Mouse (Mus musculus) intestine, embryonic 15.5 days (tissue): ENCODE data around the gene Syt17. TPM values are rescaled to one million over a fixed set of nuclear protein-coding genes. Genes with fewer than 3 reads are reported as not detected.
"Not testable (repeated sequence)": the region's sequence is repeated elsewhere in the genome, so short reads cannot be mapped to it uniquely, and the experiment has no call there.

Source experiments
- ATAC-seq: fragments of 200-750 bp; cut with Nextera tagmentation; 2 replicates; pipeline ENCODE4 v1.8.0; 2017; ENCODE audit warnings: moderate TSS enrichment, moderate library complexity
- H3K27ac ChIP-seq: fragments of 300-500 bp; sonication (generic); 2 replicates; pipeline ENCODE4 v1.5.1; 2015; ENCODE audit warnings: mild to moderate bottlenecking, inconsistent platforms
- H3K27me3 ChIP-seq: fragments of 300-500 bp; sonication (generic); replicated peaks from 2 replicates; pipeline ENCODE4 v1.6.1; 2015; ENCODE audit warnings: inconsistent platforms
- H3K36me3 ChIP-seq: fragments of 300-500 bp; sonication (generic); 2 replicates; pipeline ENCODE4 v1.6.1; 2015; ENCODE audit warnings: inconsistent platforms
- H3K4me1 ChIP-seq: fragments of 300-500 bp; sonication (generic); replicated peaks from 2 replicates; pipeline ENCODE4 v1.6.1; 2015; ENCODE audit warnings: inconsistent platforms
- H3K4me2 ChIP-seq: fragments of 300-500 bp; sonication (generic); replicated peaks from 2 replicates; pipeline ENCODE4 v1.6.1; 2015; ENCODE audit warnings: mild to moderate bottlenecking, inconsistent platforms
- H3K4me3 ChIP-seq: fragments of 300-500 bp; sonication (generic); replicated peaks from 2 replicates; pipeline ENCODE4 v1.5.1; 2015; ENCODE audit warnings: inconsistent platforms
- H3K9ac ChIP-seq: fragments of 300-500 bp; sonication (generic); 2 replicates; pipeline ENCODE4 v1.6.1; 2015; ENCODE audit warnings: inconsistent platforms
- H3K9me3 ChIP-seq: fragments of 300-500 bp; sonication (generic); 2 replicates; pipeline ENCODE4 v1.6.1; 2016; ENCODE audit warnings: inconsistent platforms
- WGBS: fragments of 180-500 bp; shearing (Covaris S2); methylation state at CpG from one replicate; pipeline ENCODE4 v1.1.7; 2015; 5-methylcytosine and 5-hydroxymethylcytosine counted together
- polyA plus RNA-seq: library from polyadenylated mRNA; unstranded; fragments of >200 nt; fragmentation: Nextera tagmentation; extraction: Ambion mirVana; gene quantifications from 2 replicates; pipeline ENCODE4 v1.2.1, GENCODE M21; 2015

The Syt17 gene
- polyA plus RNA-seq, 1 experiment from 2014 or later: 6.5 TPM

- Histone ChIP-seq H3K9me3 (no peaks in the 10 kb centered on the region), H3K36me3 (no peaks in the 10 kb centered on the region), H3K4me3 (no peak overlapping the region), H3K4me2 (no peak overlapping the region), H3K9ac (no peak overlapping the region), H3K27ac (no peak overlapping the region), H3K4me1 (no peaks in the 10 kb centered on the region), H3K27me3 (no peaks in the 10 kb centered on the region)
- 71% methylated on average over 6 of the region's 6 CpGs for WGBS
- ATAC-seq: no peak
Measured at GRCm38 (mm10) chr7:118363587-118364233, 84.3 kb downstream of the Syt17 start.

GRCm38 (mm10) chr7:118362931-118363330, 85.1 kb downstream of the Syt17 start:
- Histone ChIP-seq H3K36me3 (no peaks in the 10 kb centered on the region), H3K9ac (no peak overlapping the region), H3K27me3 (no peaks in the 10 kb centered on the region), H3K27ac (no peak overlapping the region), H3K4me2 (no peak overlapping the region), H3K4me3 (no peak overlapping the region), H3K9me3 (no peaks in the 10 kb centered on the region), H3K4me1 (no peaks in the 10 kb centered on the region)
- 72% methylated on average over 1 of the region's 1 CpGs for WGBS
- ATAC-seq: no peak

- ATAC-seq: no peak
- Histone ChIP-seq H3K27ac (no peak overlapping the region), H3K27me3 (no peaks in the 10 kb centered on the region)
Measured at GRCm38 (mm10) chr7:118362258-118362657, 85.8 kb downstream of the Syt17 start.

GRCm38 (mm10) chr7:118358977-118359376, 89.0 kb downstream of the Syt17 start:
- WGBS: 38% methylated on average over 3 of the region's 3 CpGs

More at GRCm38 (mm10) chr7:118362258-118362657, 85.8 kb downstream of the Syt17 start:
- H3K9me3 ChIP-seq: no peaks in the 10 kb centered on the region
- no peaks in the 10 kb centered on the region for H3K4me1 ChIP-seq
- H3K4me3 ChIP-seq: no peak overlapping the region
- no peaks in the 10 kb centered on the region for H3K36me3 ChIP-seq
- H3K9ac ChIP-seq: no peak overlapping the region
- H3K4me2 ChIP-seq: no peak overlapping the region
- WGBS: 56% methylated on average over 3 of the region's 3 CpGs

GRCm38 (mm10) chr7:118356410-118357005, 91.5 kb downstream of the Syt17 start:
- not testable (repeated sequence) for H3K4me2 ChIP-seq, H3K4me3 ChIP-seq, H3K36me3 ChIP-seq, H3K27me3 ChIP-seq, H3K4me1 ChIP-seq, H3K9me3 ChIP-seq, H3K9ac ChIP-seq, H3K27ac ChIP-seq
- 75% methylated on average over 8 of the region's 8 CpGs for WGBS
- peak; percentile 62 for ATAC-seq

More at GRCm38 (mm10) chr7:118358977-118359376, 89.0 kb downstream of the Syt17 start:
- H3K4me3 ChIP-seq: no peak overlapping the region
- H3K36me3 ChIP-seq: no peaks in the 10 kb centered on the region
- ATAC-seq: no peak
- H3K27me3 ChIP-seq: no peaks in the 10 kb centered on the region
- no peaks in the 10 kb centered on the region for H3K9me3 ChIP-seq
- H3K27ac ChIP-seq: no peak overlapping the region
- H3K4me1 ChIP-seq: no peaks in the 10 kb centered on the region
- no peak overlapping the region for H3K9ac ChIP-seq
- no peak overlapping the region for H3K4me2 ChIP-seq

- no peaks in the 10 kb centered on the region for H3K9me3 ChIP-seq
- no peak for ATAC-seq
- H3K9ac ChIP-seq: no peak overlapping the region
- H3K4me3 ChIP-seq: no peak overlapping the region
- WGBS: 69% methylated on average over 2 of the region's 2 CpGs
- no peaks in the 10 kb centered on the region for H3K4me1 ChIP-seq
- no peak overlapping the region for H3K27ac ChIP-seq
- no peak overlapping the region for H3K4me2 ChIP-seq
- H3K36me3 ChIP-seq: no peaks in the 10 kb centered on the region
- no peaks in the 10 kb centered on the region for H3K27me3 ChIP-seq
Measured at GRCm38 (mm10) chr7:118350840-118351239, 97.2 kb downstream of the Syt17 start.

GRCm38 (mm10) chr7:118346943-118347342, 101.1 kb downstream of the Syt17 start:
- Histone ChIP-seq H3K9me3 (no peaks in the 10 kb centered on the region), H3K27ac (no peak overlapping the region), H3K4me2 (no peak overlapping the region), H3K9ac (no peak overlapping the region), H3K4me1 (no peaks in the 10 kb centered on the region), H3K36me3 (no peaks in the 10 kb centered on the region), H3K4me3 (no peak overlapping the region), H3K27me3 (no peaks in the 10 kb centered on the region)
- no peak for ATAC-seq
- 77% methylated on average over 2 of the region's 2 CpGs for WGBS

- 68% methylated on average over 2 of the region's 2 CpGs for WGBS
- H3K4me2 ChIP-seq: no peak overlapping the region
- no peaks in the 10 kb centered on the region for H3K9me3 ChIP-seq
- ATAC-seq: no peak
- H3K4me3 ChIP-seq: no peak overlapping the region
- H3K9ac ChIP-seq: no peak overlapping the region
- H3K4me1 ChIP-seq: no peaks in the 10 kb centered on the region
- no peaks in the 10 kb centered on the region for H3K27me3 ChIP-seq
- no peaks in the 10 kb centered on the region for H3K36me3 ChIP-seq
- no peak overlapping the region for H3K27ac ChIP-seq
Measured at GRCm38 (mm10) chr7:118346432-118346831, 101.6 kb downstream of the Syt17 start.

GRCm38 (mm10) chr7:118345396-118345795, 102.6 kb downstream of the Syt17 start:
- no peaks in the 10 kb centered on the region for H3K27me3 ChIP-seq
- H3K36me3 ChIP-seq: no peaks in the 10 kb centered on the region
- no peak overlapping the region for H3K4me3 ChIP-seq
- no peak overlapping the region for H3K4me2 ChIP-seq
- no peak overlapping the region for H3K27ac ChIP-seq
- H3K9ac ChIP-seq: no peak overlapping the region
- H3K4me1 ChIP-seq: no peaks in the 10 kb centered on the region
- ATAC-seq: no peak
- no peaks in the 10 kb centered on the region for H3K9me3 ChIP-seq
- WGBS: 74% methylated on average over 3 of the region's 3 CpGs

GRCm38 (mm10) chr7:118344701-118345100, 103.3 kb downstream of the Syt17 start:
- Histone ChIP-seq H3K4me3 (no peak overlapping the region), H3K9me3 (no peaks in the 10 kb centered on the region), H3K4me1 (no peaks in the 10 kb centered on the region), H3K27ac (no peak overlapping the region), H3K36me3 (no peaks in the 10 kb centered on the region), H3K9ac (no peak overlapping the region), H3K27me3 (no peaks in the 10 kb centered on the region), H3K4me2 (no peak overlapping the region)
- ATAC-seq: no peak
- WGBS: 80% methylated on average over 9 of the region's 9 CpGs

Other genes starting within 250 kb of the Syt17 start
- 16.8 and 18.0 TPM in 2 replicates for gene Smg1, start 204.6 kb downstream of the Syt17 start, polyA plus RNA-seq
- gene Itpripl2, start 43.8 kb upstream of the Syt17 start, polyA plus RNA-seq: 5.3 and 5.5 TPM in 2 replicates
- gene Coq7, start 85.1 kb upstream of the Syt17 start, polyA plus RNA-seq: 124 and 134 TPM in 2 replicates
- 2.0 and 2.4 TPM in 2 replicates for gene Tmc7, start 136.5 kb upstream of the Syt17 start, polyA plus RNA-seq
- 9.6 and 11.3 TPM in 2 replicates for gene Tmc5, start 149.1 kb upstream of the Syt17 start, polyA plus RNA-seq